Mouse (Mus musculus) heart, adult 2 months (tissue): ENCODE measurements around the gene Clec16a.

ENCODE experiments used
- CTCF ChIP-seq: fragments of 200-600 bp; IDR thresholded peaks from 2 replicates; pipeline ENCODE4 v1.8.1; 2022; ENCODE audit warnings: antibody characterized with exemption, mild to moderate bottlenecking, moderate library complexity
- EP300 ChIP-seq: fragments of 200-500 bp; IDR thresholded peaks from 2 replicates; pipeline ENCODE4 v1.6.1; 2011; ENCODE audit warnings: low read depth, low read length, control low read depth; ENCODE audit not compliant: insufficient read depth
- POLR2A ChIP-seq: fragments of 200-500 bp; IDR thresholded peaks from 2 replicates; pipeline ENCODE4 v1.6.1; 2011; ENCODE audit warnings: mild to moderate bottlenecking, low read depth, low read length, control low read depth; ENCODE audit not compliant: insufficient read depth

DNA sequence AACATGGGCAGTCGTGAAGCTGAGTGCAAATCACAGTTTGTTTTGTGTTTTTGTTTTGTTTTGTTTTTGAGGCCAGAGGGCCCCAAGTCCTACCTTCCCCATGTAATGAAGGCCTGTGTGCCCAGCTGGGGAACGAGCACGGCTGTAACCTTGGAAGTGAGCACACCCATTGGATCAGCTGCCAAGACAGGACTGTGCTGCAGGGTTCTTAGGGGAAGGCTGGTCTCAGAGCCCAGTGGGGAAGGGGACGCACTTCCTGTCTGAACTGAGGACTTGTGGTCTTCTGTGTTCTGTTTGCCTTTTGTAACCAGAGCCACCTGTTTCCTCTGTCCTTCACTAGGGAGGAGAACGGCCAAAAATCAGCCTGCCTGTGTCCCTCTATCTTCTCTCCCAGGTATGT is 32.4 kb downstream of the Clec16a start:
- TF ChIP-seq CTCF: no peak
- no peak for TF ChIP-seq POLR2A
- TF ChIP-seq EP300: no peak
